Mouse (Mus musculus) embryo, embryonic 9.5 days (tissue): ENCODE measurements around the gene Fbxl18.

ENCODE experiments used
- DNase-seq: peaks from one replicate; pipeline ENCODE4 v3.0.0-alpha.2; 2017; ENCODE audit errors: extremely low spot score

The Fbxl18 gene

GRCm38 (mm10) chr5:142823096-142824062 lies 71.8 kb downstream of the Fbxl18 start:
- DNase-seq: peak; percentile 92

DNA sequence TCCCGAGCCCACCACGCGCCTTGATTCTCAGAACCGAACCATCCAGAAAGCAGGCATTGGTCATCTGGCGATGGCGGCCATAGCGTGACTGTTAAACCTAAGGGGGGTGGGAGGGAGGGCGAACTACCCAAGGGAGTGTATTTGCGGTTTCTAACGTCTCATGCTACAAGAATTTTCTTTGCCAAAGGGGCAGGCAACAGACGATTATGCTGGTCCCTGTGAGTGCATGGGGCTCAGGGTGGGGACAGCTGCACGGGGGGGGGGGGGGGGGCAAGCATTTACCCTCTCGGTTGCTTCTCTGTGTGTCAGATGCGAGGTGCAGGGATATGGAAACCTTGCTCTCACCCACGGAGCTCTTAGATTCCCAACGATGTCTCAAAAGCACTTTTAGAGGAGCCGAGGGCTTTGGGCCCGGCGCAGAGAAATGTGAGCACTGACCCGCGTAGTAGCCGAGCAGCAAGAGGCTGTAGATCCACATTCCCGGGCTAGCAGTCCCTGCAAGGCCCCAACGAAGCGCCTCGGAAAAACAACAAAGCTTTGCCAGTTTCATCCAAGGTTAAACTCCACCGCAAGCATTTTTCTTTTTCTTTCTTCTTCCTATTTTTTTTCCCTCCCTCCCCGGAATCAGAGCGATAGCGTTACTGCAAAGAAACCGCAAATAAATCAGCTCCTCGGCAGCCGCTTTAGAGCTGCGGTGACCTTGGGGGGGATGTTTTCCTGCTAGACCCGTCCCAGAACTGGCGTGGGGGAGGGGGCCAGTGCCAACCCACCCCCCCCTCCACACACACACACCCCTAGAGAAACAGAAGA lies 72.7 kb downstream of the Fbxl18 start:
- DNase-seq: peak; percentile 72

DNA sequence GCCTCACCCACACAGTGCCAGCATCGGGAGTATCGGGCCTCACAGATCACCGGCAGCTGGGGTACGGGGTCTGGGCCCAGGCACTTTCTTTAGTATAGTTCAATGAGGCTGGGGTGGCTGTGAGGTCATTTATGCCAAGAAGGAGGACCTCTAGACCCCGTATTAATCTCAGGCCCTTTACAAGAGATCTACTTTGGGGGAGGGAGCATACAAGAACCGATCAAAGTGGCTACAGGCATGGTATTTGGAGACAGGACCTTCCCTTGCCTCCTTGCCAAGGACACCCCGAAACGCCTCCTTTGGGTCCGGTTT lies 73.3 kb downstream of the Fbxl18 start:
- DNase-seq: no peak

GRCm38 (mm10) chr5:142821266-142821973 lies 73.8 kb downstream of the Fbxl18 start:
- DNase-seq: peak; percentile 94

DNA sequence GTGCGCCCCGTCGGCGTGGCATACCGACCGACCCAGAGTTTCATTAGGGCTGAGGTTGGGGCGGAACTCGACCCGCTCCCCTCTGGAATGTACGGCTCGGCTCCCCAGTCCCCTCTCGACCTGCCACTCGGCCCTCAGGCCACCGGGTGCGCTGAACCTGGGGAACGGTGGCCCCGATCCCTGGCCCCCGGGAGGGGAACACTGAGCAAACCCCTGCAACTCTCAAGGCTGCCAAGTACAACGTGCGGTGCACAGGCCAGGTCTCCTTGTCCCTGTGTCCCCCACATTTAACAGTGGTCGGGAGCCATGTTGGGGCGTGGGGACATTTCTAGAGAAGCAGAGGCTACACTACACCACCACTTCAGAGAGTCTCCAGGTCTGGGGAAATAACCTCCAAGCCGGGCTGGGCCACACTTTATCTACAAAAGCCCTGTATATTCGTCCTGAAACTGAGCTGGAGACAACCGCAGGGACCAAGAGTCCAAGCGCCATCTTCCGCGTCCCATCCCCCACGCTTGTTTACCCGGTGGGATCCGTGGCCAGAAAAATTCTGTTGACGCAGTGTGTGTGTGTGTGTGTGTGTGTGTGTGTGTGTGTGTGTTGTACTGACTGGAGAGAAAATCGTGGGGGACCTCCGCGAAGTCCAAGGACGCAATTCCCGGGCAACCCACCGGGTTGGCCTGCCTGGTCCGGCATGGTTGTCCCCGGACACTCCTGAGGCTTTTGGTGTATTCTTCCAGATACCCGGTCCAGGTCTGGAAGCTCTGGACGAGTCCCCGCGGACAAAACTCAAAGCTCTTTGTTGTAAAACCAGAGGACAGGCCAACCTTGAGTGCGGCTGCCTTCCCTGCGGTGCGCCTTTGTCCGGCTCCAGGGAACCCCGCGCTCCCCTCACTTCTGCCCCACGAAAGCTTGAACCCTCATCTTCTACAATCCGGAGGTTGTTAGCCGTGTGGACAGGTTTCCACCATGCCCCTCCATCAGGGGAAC lies 74.7 kb downstream of the Fbxl18 start:
- peak; percentile 79 for DNase-seq

GRCm38 (mm10) chr5:142819385-142820275 lies 75.6 kb downstream of the Fbxl18 start:
- DNase-seq: peak; percentile 84

GRCm38 (mm10) chr5:142818435-142819360 lies 76.5 kb downstream of the Fbxl18 start:
- DNase-seq: peak; percentile 79

- peak; percentile 100 for DNase-seq
These were observed 77.4 kb downstream of the Fbxl18 start, which contains the start of gene Tnrc18 for GRCm38 (mm10) chr5:142817524-142818434. Gene Tnrc18, minus strand, starts transcription at chr5:142817662.
